Mouse (Mus musculus) kidney, adult 2 months (tissue): Measurements from ENCODE around the gene Inha. TPM values are rescaled to one million over a fixed set of nuclear protein-coding genes. Genes with fewer than 3 reads are reported as not detected.

Experiments
- DNase-seq: peaks from one replicate; pipeline ENCODE4 v3.0.0; 2021
- H3K27ac ChIP-seq: fragments of 200-500 bp; 2 replicates; pipeline ENCODE4 v1.5.1; 2012; ENCODE audit warnings: low read depth, low read length, control low read depth, inconsistent platforms; ENCODE audit not compliant: insufficient read depth
- H3K27me3 ChIP-seq: fragments of 200-500 bp; replicated peaks from 2 replicates; pipeline ENCODE4 v1.6.1; 2012; ENCODE audit warnings: mild to moderate bottlenecking, moderate library complexity, low read length, inconsistent platforms; ENCODE audit not compliant: control insufficient read depth, insufficient read depth
- H3K36me3 ChIP-seq: fragments of 200-500 bp; 2 replicates; pipeline ENCODE4 v1.6.1; 2012; ENCODE audit warnings: mild to moderate bottlenecking, moderate library complexity, low read length, inconsistent platforms; ENCODE audit not compliant: control insufficient read depth, insufficient read depth
- H3K4me1 ChIP-seq: fragments of 200-500 bp; 2 replicates; pipeline ENCODE4 v1.6.1; 2011; ENCODE audit warnings: low read length; ENCODE audit not compliant: control insufficient read depth, insufficient read depth
- H3K4me3 ChIP-seq: fragments of 200-500 bp; 2 replicates; pipeline ENCODE4 v1.5.1; 2011; ENCODE audit warnings: mild to moderate bottlenecking, low read depth, low read length, control low read depth; ENCODE audit not compliant: insufficient read depth
- CTCF ChIP-seq: fragments of 200-500 bp; conservative IDR thresholded peaks from 2 replicates; pipeline ENCODE4 v1.5.1; 2011; ENCODE audit warnings: low read depth, mild to moderate bottlenecking, control low read depth, low read length, moderate library complexity, mixed read lengths; ENCODE audit not compliant: insufficient read depth, insufficient read length
- POLR2A ChIP-seq: fragments of 200-500 bp; IDR thresholded peaks from one replicate; pipeline ENCODE4 v1.6.1; 2011; ENCODE audit warnings: low read depth, low read length, control low read depth
- WGBS: fragments of 180-500 bp; shearing (Covaris S2); methylation state at CpG from one replicate; pipeline ENCODE4 v1.1.7; 2018; 5-methylcytosine and 5-hydroxymethylcytosine counted together
- polyA plus RNA-seq: library from polyadenylated mRNA; depleted of rRNA; stranded (reverse); fragments of >200 nt; gene quantifications from 2 replicates; pipeline ENCODE4 v1.2.3, GENCODE M21; 2012

The Inha gene
- polyA plus RNA-seq, 1 experiment: 3.9 TPM

DNA sequence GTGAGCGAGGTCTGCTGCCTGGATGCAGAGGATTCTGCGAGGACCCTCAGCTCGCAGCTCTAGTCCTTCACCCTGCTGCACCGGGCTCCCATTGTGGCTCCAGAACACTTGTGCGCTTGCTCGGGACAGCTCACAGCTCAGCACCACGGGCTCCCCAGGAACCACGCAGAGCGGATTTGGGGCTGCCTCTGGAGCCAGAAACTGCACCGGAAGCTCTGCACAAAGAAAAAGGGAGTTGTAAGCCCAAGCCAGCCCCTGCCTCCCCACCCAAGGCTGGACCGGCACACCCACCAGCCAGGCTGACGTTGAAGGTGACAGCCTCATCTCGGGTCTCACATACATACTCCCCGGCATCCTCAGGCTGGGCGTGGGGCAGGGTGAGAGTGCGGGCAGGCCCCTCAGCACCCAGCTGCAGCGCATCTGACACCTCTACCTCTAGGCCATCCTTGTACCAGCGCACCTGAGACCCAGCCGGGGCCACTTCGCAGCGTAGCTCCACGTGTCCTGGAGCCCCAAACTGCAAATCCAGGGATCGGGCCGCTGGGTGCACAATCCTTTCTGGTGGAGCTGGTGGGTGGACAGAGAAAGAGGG is 14.2 kb upstream of the Inha start:
- no peaks in the 10 kb centered on the region for H3K27me3 ChIP-seq
- TF ChIP-seq CTCF (no peak), POLR2A (no peak)
- WGBS: 89% methylated on average over 24 of the region's 24 CpGs
- no peaks in the 10 kb centered on the region for H3K4me1 ChIP-seq
- H3K36me3 ChIP-seq: no peaks in the 10 kb centered on the region
- no peak overlapping the region for H3K27ac ChIP-seq
- no peak for DNase-seq
- H3K4me3 ChIP-seq: no peak overlapping the region

DNA sequence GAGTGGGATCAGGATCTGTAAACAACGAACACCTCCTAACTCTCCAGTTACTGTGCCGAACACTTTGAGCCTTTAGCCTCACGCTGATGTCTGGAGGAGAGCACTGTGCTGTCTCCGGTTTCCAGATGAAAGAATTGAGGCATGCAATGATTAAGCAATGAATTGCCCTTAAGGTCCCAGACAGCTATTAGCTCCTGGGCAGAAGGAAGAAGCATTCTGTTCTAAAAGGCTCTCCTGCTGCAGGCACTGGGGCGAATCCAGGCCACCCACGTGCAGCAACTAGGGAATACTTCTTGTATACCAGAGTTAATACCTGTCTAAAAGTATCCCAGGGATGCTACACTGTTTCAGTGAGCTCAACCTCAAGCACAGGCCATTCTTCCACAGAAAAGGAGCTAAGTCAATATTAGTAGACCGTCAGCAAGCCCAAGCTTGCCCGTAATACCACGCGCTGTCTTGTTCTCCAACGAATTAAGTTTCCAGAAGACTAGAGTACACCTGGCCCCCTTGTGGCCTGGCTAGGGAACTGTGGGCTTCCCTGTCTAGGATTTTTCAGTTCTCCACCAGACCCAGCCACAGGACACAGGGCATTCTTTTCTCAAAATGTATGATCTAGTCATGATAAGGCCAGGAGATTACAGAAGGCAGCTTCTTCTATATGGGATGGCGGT is 11.9 kb upstream of the Inha start:
- H3K4me3 ChIP-seq: no peak overlapping the region
- no peaks in the 10 kb centered on the region for H3K36me3 ChIP-seq
- no peak overlapping the region for H3K27ac ChIP-seq
- H3K27me3 ChIP-seq: no peaks in the 10 kb centered on the region
- no peaks in the 10 kb centered on the region for H3K4me1 ChIP-seq
- 40% methylated on average over 12 of the region's 12 CpGs for WGBS
- TF ChIP-seq CTCF: peak; percentile 75
- no peak for TF ChIP-seq POLR2A
- peak; percentile 56 for DNase-seq

DNA sequence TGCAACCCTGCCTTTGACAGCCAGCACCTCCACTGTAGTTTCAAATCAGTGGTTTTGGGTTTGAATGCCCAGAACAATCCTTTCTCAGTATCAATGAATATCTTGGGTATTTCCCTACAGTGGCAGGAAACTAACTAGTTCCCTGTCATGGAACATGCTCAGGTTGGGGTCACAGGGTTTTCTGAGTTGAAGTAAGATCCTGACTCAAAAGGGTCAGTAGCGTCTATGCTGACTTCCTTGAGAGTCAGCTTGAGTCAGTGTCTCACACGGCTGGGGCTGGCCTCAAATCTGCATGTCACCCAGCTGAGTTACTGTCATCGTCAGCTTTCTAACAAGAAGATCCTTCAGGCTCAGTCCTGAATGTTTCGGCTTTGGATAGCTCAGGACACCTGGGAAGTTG is 8.0 kb upstream of the Inha start:
- no peaks in the 10 kb centered on the region for H3K27me3 ChIP-seq
- no peak overlapping the region for H3K27ac ChIP-seq
- H3K4me1 ChIP-seq: no peaks in the 10 kb centered on the region
- H3K4me3 ChIP-seq: no peak overlapping the region
- no peak for DNase-seq
- TF ChIP-seq POLR2A: no peak
- no peak for TF ChIP-seq CTCF
- 89% methylated on average over 4 of the region's 4 CpGs for WGBS
- H3K36me3 ChIP-seq: no peaks in the 10 kb centered on the region

DNA sequence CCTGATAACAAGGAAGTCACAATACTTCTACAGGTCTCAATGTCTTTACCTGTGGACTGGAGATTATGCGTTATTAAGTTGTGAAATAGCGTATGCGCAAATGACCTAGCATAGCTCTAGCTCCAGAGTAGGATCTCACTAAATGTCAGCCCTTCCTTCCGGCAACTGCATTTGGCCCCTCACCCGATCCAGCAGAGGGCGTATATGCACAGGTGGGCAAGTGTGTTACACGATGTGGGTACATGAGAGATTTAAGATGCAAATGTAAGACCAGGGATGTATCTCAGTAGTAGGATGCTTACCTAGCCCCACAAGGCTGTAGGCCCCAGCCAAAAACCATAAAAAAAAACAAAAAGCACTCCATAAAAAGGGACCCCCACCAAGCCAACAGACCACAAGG is 7.4 kb upstream of the Inha start:
- DNase-seq: no peak
- WGBS: 82% methylated on average over 7 of the region's 7 CpGs
- Histone ChIP-seq H3K4me3 (no peak overlapping the region), H3K36me3 (no peaks in the 10 kb centered on the region), H3K4me1 (no peaks in the 10 kb centered on the region), H3K27me3 (no peaks in the 10 kb centered on the region), H3K27ac (no peak overlapping the region)
- 0 out of 2 replicates have a peak, but pooled peaks have one; percentile 25 for TF ChIP-seq CTCF
- TF ChIP-seq POLR2A: no peak

DNA sequence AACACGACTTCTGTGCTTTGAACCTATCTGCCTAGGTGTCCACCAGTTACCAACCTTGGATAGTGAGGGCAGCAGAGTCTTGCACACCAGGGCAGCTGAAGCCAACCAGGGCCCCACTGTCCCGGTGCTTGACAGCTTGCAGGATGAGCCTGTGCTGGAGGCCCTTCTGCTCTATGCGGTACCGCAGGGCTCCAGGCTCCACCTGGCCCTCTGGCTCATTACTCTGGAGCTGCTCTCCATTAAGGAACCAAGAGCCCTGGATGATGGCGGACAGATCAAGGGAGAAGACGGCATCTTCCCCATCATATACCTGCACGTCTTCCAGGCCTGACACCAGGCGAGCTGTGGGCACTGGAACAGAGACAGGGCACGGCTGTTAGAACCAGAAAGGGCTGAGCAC is 5.0 kb upstream of the Inha start:
- no peak for DNase-seq
- 98% methylated on average over 9 of the region's 9 CpGs for WGBS
- Histone ChIP-seq H3K4me1 (no peaks in the 10 kb centered on the region), H3K27me3 (no peaks in the 10 kb centered on the region), H3K36me3 (no peaks in the 10 kb centered on the region), H3K27ac (no peak overlapping the region), H3K4me3 (no peak overlapping the region)
- TF ChIP-seq POLR2A: no peak
- TF ChIP-seq CTCF: no peak

DNA sequence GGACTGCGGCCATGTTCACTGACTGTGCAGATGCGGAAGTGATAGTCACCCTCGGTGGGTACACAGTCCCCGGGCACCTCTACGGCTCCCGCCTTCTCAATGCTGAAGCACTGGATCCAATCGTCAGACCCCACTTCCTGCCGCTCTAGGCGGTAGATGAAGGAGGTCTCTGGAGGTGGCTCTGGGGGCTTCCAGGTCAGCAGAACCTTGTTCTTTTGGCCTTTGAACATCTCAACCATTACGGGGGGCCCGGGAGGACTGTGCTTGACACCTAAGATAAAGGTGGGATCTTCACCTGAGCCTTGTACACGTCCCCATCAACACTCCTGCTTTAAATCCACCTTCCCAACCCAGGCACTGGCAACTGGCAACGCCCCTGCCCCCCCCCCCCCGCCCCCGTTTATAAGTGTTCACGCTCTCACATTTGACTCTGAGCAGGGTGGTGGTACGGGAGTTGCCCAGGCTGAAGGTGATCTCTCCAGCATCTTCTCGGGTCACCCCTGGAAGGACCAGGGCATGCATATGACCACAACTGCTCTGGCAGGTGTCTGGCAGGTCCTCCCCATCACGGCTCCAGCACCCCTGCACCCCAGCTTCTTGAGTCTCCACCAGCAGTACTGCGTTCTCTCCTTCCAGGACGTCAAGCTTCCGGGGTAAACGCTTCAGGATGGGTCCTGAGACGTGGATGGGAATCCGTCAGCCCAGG is 3.8 kb upstream of the Inha start:
- DNase-seq: no peak
- no peaks in the 10 kb centered on the region for H3K4me1 ChIP-seq
- no peaks in the 10 kb centered on the region for H3K36me3 ChIP-seq
- TF ChIP-seq CTCF (no peak), POLR2A (no peak)
- no peaks in the 10 kb centered on the region for H3K27me3 ChIP-seq
- H3K4me3 ChIP-seq: no peak overlapping the region
- WGBS: 88% methylated on average over 25 of the region's 25 CpGs
- H3K27ac ChIP-seq: no peak overlapping the region

DNA sequence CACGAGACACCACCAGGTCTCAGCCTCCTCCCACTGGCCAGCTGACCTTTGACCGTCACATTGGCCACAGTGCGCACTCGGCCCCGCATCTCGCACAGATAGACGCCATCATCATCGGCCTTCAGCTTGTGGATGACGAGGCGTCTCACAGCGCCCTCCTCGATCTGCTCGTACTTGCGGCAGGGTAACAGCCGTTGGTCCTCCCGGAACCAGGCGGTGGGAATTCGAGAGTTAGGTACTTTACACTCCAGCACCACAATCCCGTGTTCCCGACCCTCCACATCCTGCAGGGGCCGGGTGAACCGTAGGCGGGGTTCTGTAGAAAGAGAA is 3.3 kb upstream of the Inha start:
- no peaks in the 10 kb centered on the region for H3K4me1 ChIP-seq
- no peaks in the 10 kb centered on the region for H3K36me3 ChIP-seq
- DNase-seq: no peak
- H3K4me3 ChIP-seq: no peak overlapping the region
- WGBS: 87% methylated on average over 23 of the region's 23 CpGs
- TF ChIP-seq POLR2A: no peak
- TF ChIP-seq CTCF: no peak
- H3K27ac ChIP-seq: no peak overlapping the region
- H3K27me3 ChIP-seq: no peaks in the 10 kb centered on the region
